Comparison of ENCODE assay signal across 11 mouse cellular contexts in genomic region chr6:17589953-17590627, GRCm38 (mm10). TPM values are rescaled to one million over a fixed set of nuclear protein-coding genes. Genes with fewer than 3 reads are reported as not detected.
DNase-seq lines count a peak whose midpoint lies in the region; ATAC-seq and TF ChIP-seq lines count a peak whose summit lies in the region.
"Had no signal": no experiment of that assay in that cellular context is flagged by ENCODE, and none has a peak within 500 bp of the region (broad histone marks: within the 10 kb centered on the region; RNA-seq: fewer than 3 reads in every experiment).

No protein-coding gene starts in this region.

- 23% methylated on average over 8 of the region's 8 CpGs for WGBS in kidney, embryonic 14.5 days
- 54% methylated on average over 8 of the region's 8 CpGs for WGBS in hindbrain, postnatal 0 days

- no peaks in the 10 kb centered on the region for H3K27me3 ChIP-seq in kidney, embryonic 14.5 days (ENCODE audit: control insufficient read depth, insufficient read depth, low read length)
- H3K27me3 ChIP-seq in MEL (ENCODE audit: control insufficient read depth in 1 of 2, insufficient read depth in 2 of 2, low read length in 2 of 2) = peaks cover 3 to 11% of the 10 kb centered on the region in 2 experiments
- H3K27me3 ChIP-seq in hindbrain, postnatal 0 days (ENCODE audit: insufficient read depth, low read length) = no peaks in the 10 kb centered on the region
- peaks cover 6% of the 10 kb centered on the region for H3K27me3 ChIP-seq in megakaryocyte, embryonic 14.5 days (replicated peaks)
- H3K27me3 ChIP-seq: embryonic facial prominence, embryonic 15.5 days; kidney, embryonic 15.5 days had no signal

- no peak for DNase-seq in kidney, postnatal 25 days
- DNase-seq in MEL (ENCODE audit: low read depth, low spot score) = peak; percentile 6
- no peak for DNase-seq in hindbrain, postnatal 0 days (ENCODE audit: low spot score)
- no peak for DNase-seq in layer of hippocampus, postnatal 36 days
- no peak for DNase-seq in retina, embryonic 14.5 days (ENCODE audit: low spot score)

- no peaks in the 10 kb centered on the region for H3K79me2 ChIP-seq in MEL (ENCODE audit: control insufficient read depth, insufficient read depth, low read length, poor library complexity)

- peaks cover 2% of the 10 kb centered on the region; the same call in 1 of the 2 replicates for H3K9me3 ChIP-seq in kidney, embryonic 14.5 days (ENCODE audit: control insufficient read depth, low read length)
- no peaks in the 10 kb centered on the region for H3K9me3 ChIP-seq in MEL (replicated peaks; ENCODE audit: insufficient read depth, low read length)
- H3K9me3 ChIP-seq in hindbrain, postnatal 0 days (ENCODE audit: low read length) = peaks cover 7% of the 10 kb centered on the region; the same call in 1 of the 2 replicates
- peaks cover 13% of the 10 kb centered on the region for H3K9me3 ChIP-seq in megakaryocyte, embryonic 14.5 days

- TF ChIP-seq RAD21 in MEL (IDR thresholded peaks at IDR 0.05; ENCODE audit: low read depth, low read length) = no peak

- H3K4me1 ChIP-seq in kidney, embryonic 14.5 days (ENCODE audit: control insufficient read depth, insufficient read depth, low read length) = 0 out of 2 replicates have a peak, but pooled peaks cover 3% of the 10 kb centered on the region
- H3K4me1 ChIP-seq in MEL (ENCODE audit: control insufficient read depth in 1 of 2, insufficient read depth in 2 of 2, low read length in 2 of 2) = no peaks in the 10 kb centered on the region; a peak in 1 of 4 replicates
- no peaks in the 10 kb centered on the region for H3K4me1 ChIP-seq in hindbrain, postnatal 0 days (ENCODE audit: insufficient read depth, low read length)
- peaks cover 19% of the 10 kb centered on the region for H3K4me1 ChIP-seq in megakaryocyte, embryonic 14.5 days
- H3K4me1 ChIP-seq: embryonic facial prominence, embryonic 15.5 days had no signal

- no peak for TF ChIP-seq CTCF in MEL (IDR thresholded peaks at IDR 0.05 in 2 of 3, conservative IDR thresholded peaks at IDR 0.05 in 1 of 3; ENCODE audit: control insufficient read depth in 1 of 3, insufficient read depth in 1 of 3, low read depth in 2 of 3, low read length in 3 of 3, poor library complexity in 1 of 3, severe bottlenecking in 1 of 3)
- no peak for TF ChIP-seq CTCF in hindbrain, postnatal 0 days (IDR thresholded peaks at IDR 0.05; ENCODE audit: low read depth)

- no peak for TF ChIP-seq POLR2A in MEL (IDR thresholded peaks at IDR 0.05; ENCODE audit: control insufficient read depth in 1 of 2, insufficient read depth in 1 of 2, low read depth in 1 of 2, low read length in 2 of 2, poor library complexity in 1 of 2)

- no peaks in the 10 kb centered on the region for H3K36me3 ChIP-seq in kidney, embryonic 14.5 days (ENCODE audit: control insufficient read depth, insufficient read depth, low read length)
- no peaks in the 10 kb centered on the region for H3K36me3 ChIP-seq in MEL (ENCODE audit: control insufficient read depth in 1 of 2, insufficient read depth in 2 of 2, low read length in 2 of 2)
- no peaks in the 10 kb centered on the region for H3K36me3 ChIP-seq in hindbrain, postnatal 0 days (ENCODE audit: insufficient read depth, low read length)
- no peaks in the 10 kb centered on the region for H3K36me3 ChIP-seq in megakaryocyte, embryonic 14.5 days (replicated peaks; ENCODE audit: low read length)
- H3K36me3 ChIP-seq: embryonic facial prominence, embryonic 15.5 days; kidney, embryonic 15.5 days had no signal

- TF ChIP-seq EP300 in MEL (IDR thresholded peaks at IDR 0.05; ENCODE audit: low read depth in 1 of 2, low read length in 2 of 2) = no peak

- no peak overlapping the region for H3K27ac ChIP-seq in kidney, embryonic 14.5 days (ENCODE audit: low read depth, low read length)
- no peak overlapping the region for H3K27ac ChIP-seq in MEL (ENCODE audit: control insufficient read depth, low read depth, low read length)
- H3K27ac ChIP-seq in hindbrain, postnatal 0 days = no peak overlapping the region
- H3K27ac ChIP-seq: embryonic facial prominence, embryonic 15.5 days; kidney, embryonic 15.5 days; layer of hippocampus, adult 2 months had no signal

- ATAC-seq in kidney, embryonic 14.5 days (ENCODE audit: low FRiP score, low TSS enrichment) = 0 out of 2 replicates have a peak, but pooled peaks have one; percentile 57
- ATAC-seq in hindbrain, postnatal 0 days = peak; percentile 62

- no peak overlapping the region for H3K9ac ChIP-seq in kidney, embryonic 14.5 days (ENCODE audit: low read depth, low read length)
- no peak overlapping the region for H3K9ac ChIP-seq in MEL (ENCODE audit: control insufficient read depth, low read depth, low read length, poor library complexity, severe bottlenecking)
- no peak overlapping the region for H3K9ac ChIP-seq in hindbrain, postnatal 0 days (replicated peaks; ENCODE audit: low read length)
- H3K9ac ChIP-seq: embryonic facial prominence, embryonic 15.5 days; kidney, embryonic 15.5 days had no signal

- H3K4me3 ChIP-seq in kidney, embryonic 14.5 days (ENCODE audit: low read length) = no peak overlapping the region
- no peak overlapping the region for H3K4me3 ChIP-seq in MEL (ENCODE audit: control insufficient read depth in 1 of 2, insufficient read depth in 1 of 2, low read depth in 2 of 2, low read length in 2 of 2)
- no peak overlapping the region for H3K4me3 ChIP-seq in hindbrain, postnatal 0 days (ENCODE audit: low read length)
- peak overlapping the region; percentile 56 for H3K4me3 ChIP-seq in megakaryocyte, embryonic 14.5 days (replicated peaks)
- H3K4me3 ChIP-seq: embryonic facial prominence, embryonic 15.5 days; kidney, embryonic 15.5 days; layer of hippocampus, adult 2 months had no signal

- no peak overlapping the region for H3K4me2 ChIP-seq in kidney, embryonic 14.5 days (replicated peaks; ENCODE audit: low read depth, low read length)
- H3K4me2 ChIP-seq in hindbrain, postnatal 0 days (ENCODE audit: low read depth, low read length) = no peak overlapping the region
- H3K4me2 ChIP-seq: embryonic facial prominence, embryonic 15.5 days; heart, embryonic 11.5 days had no signal

TF ChIP-seq in MEL, 35 proteins besides CTCF, POLR2A, EP300 and RAD21:
- TF ChIP-seq RCOR1 (IDR thresholded peaks at IDR 0.05; ENCODE audit: low read depth, low read length) (no peak), MAFK (IDR thresholded peaks at IDR 0.05; ENCODE audit: borderline replicate concordance, low read depth, low read length) (no peak)

RNA-seq across cellular contexts. Expression of gene Capza2, which starts 45.9 kb away (rescaled TPM):
- 238 and 259 TPM in 2 replicates for polyA plus RNA-seq in kidney, embryonic 14.5 days (2014; fragmentation: Nextera tagmentation; extraction: Ambion mirVana)
- total RNA-seq in MEL (2012; rRNA removed) = 67.8 and 69.5 TPM in 2 replicates
- 100 to 1,000 TPM in 1 of 2 experiments, 10 to 100 TPM in 1; 84.7 to 251 TPM for polyA plus RNA-seq in MEL (2012; ENCODE audit: insufficient read depth in 1 of 2, insufficient read length in 2 of 2, low read depth in 1 of 2, low replicate concordance in 2 of 2, missing spikeins in 1 of 2)
- 102 and 115 TPM in 2 replicates for total RNA-seq in hindbrain, postnatal 0 days (2014; rRNA removed)
- 241 and 256 TPM in 2 replicates for polyA plus RNA-seq in hindbrain, postnatal 0 days (2015; fragmentation: Nextera tagmentation; extraction: Ambion mirVana)
- polyA plus RNA-seq in megakaryocyte, embryonic 14.5 days (2012; ENCODE audit: insufficient read depth, low replicate concordance) = 12.1 TPM in 1 of 2 replicates, not detected in the other
- total RNA-seq in layer of hippocampus, postnatal 36 days (2021) = 100 to 1,000 TPM; 299 to 316 TPM
